Mouse (Mus musculus): ENCODE results near the gene Vmp1. TPM values are rescaled to one million over a fixed set of nuclear protein-coding genes. Genes with fewer than 3 reads are reported as not detected.

The Vmp1 gene
- total RNA-seq, 2 experiments from 2014 or later = 144 to 167 TPM

GRCm38 (mm10) chr11:86586177-86586867, 97.3 kb downstream of the Vmp1 start:
- TF ChIP-seq CTCF (IDR thresholded peaks at IDR 0.05) = no peak
- no peak overlapping the region for H3K27ac ChIP-seq
- H3K4me3 ChIP-seq = peak overlapping the region; percentile 19; the same call in 1 of the 2 replicates
- intact Hi-C loops (cut with DNase I) = no loop called here
- no peak for DNase-seq (ENCODE audit: extremely low spot score in 1 of 2, low spot score in 2 of 2)

DNA sequence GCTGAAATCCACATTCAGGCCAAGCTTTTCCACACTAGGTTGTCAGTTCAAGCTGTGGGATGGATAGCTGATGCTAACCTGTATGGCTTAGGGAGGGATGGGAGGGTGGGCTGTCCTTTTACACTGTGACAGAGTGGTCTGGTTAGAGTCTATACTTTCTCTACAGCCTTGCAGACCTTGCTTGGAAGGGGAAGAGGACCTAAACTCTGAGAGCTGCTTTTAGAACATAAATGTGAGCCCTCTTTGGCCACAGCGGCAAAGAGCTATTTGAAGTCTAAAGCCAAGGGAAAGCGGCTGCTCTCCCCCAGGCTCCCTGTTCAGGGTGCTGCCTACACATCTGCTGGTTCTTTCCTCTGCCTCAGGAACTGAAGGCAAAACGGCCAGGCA, 98.0 kb downstream of the Vmp1 start:
- intact Hi-C loops (cut with DNase I) = no loop called here
- no peak for TF ChIP-seq CTCF (IDR thresholded peaks at IDR 0.05)

GRCm38 (mm10) chr11:86584898-86585597, 98.6 kb downstream of the Vmp1 start:
- intact Hi-C loops (cut with DNase I) = no loop called here
- TF ChIP-seq CTCF (IDR thresholded peaks at IDR 0.05) = no peak
- H3K4me3 ChIP-seq = no peak overlapping the region
- H3K27ac ChIP-seq = no peak overlapping the region
- no peak for DNase-seq (ENCODE audit: extremely low spot score in 1 of 2, low spot score in 2 of 2)

More for the DNA sequence above, 98.0 kb downstream of the Vmp1 start:
- H3K27ac ChIP-seq = no peak overlapping the region
- DNase-seq (ENCODE audit: extremely low spot score in 1 of 2, low spot score in 2 of 2) = no peak
- no peak overlapping the region for H3K4me3 ChIP-seq

GRCm38 (mm10) chr11:86583990-86584897, 99.4 kb downstream of the Vmp1 start:
- no peak for TF ChIP-seq CTCF (IDR thresholded peaks at IDR 0.05)
- Histone ChIP-seq H3K4me3 (no peak overlapping the region), H3K27ac (no peak overlapping the region)
- intact Hi-C loops (cut with DNase I) = no loop called here
- DNase-seq (ENCODE audit: extremely low spot score in 1 of 2, low spot score in 2 of 2) = no peak

DNA sequence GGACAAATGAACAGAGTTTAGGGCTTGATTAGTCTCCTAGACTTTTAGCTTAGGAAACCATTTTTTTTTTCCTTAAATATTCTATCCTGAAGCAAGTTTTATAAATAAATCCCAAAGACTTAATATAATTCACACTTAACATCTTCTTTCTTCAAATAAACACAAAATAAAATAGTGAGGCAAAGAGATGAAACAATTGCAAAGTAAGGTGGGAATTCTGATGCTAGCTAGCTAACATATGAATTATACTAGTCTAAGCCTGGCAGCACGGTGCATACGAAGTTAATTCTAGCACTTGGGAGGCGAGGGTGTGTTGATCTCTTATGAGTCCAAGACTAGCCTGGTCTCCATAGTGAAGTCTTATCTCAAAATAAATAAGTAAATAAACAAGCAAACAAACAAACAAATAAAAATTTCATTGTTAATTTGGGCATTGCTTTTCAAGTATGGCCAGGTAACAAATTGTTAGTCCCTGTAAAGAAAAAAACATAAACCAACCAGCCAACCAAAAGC, 100.3 kb downstream of the Vmp1 start:
- no peak for TF ChIP-seq CTCF (IDR thresholded peaks at IDR 0.05)
- Histone ChIP-seq H3K27ac (no peak overlapping the region), H3K4me3 (no peak overlapping the region)
- intact Hi-C loops (cut with DNase I) = no loop called here
- no peak for DNase-seq (ENCODE audit: extremely low spot score in 1 of 2, low spot score in 2 of 2)

DNA sequence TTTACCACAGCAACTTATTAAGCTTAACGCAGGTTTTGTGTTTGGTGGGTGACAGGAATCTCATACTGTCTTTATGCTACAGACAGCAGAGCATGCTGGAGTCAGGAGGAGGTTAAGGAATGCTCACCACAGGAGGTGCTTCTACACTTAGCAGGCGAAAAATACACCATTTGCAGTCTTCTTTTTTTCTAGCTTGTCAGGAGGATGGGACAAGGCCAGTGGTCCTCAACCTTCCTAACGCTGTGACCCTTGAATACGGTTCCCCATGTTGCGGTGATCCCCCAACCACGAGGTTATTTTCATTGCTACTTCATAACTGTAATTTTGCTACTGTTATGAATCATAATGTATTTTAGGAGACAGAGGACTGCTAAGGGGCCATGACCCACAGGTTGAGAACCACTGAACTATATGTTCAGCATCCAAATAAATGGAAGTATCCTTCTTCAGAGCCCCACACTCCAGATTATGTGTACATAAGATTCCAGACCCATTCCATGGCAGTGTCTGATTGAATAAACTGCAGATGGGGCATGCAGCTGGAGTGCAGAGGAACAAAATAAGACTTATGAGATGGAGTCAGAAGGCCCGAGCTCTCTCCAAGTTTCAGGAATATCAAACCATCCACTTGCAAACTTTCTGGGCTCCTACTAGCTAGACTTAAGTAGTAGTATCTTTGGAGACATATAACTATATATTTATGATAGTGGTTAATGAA, 100.9 kb downstream of the Vmp1 start:
- DNase-seq (ENCODE audit: extremely low spot score in 1 of 2, low spot score in 2 of 2) = no peak
- no peak for TF ChIP-seq CTCF (IDR thresholded peaks at IDR 0.05)
- Histone ChIP-seq H3K4me3 (no peak overlapping the region), H3K27ac (no peak overlapping the region)
- intact Hi-C loops (cut with DNase I) = no loop called here

GRCm38 (mm10) chr11:86581943-86582542, 101.6 kb downstream of the Vmp1 start:
- TF ChIP-seq CTCF (IDR thresholded peaks at IDR 0.05) = no peak
- DNase-seq (ENCODE audit: extremely low spot score in 1 of 2, low spot score in 2 of 2) = no peak
- Histone ChIP-seq H3K4me3 (no peak overlapping the region), H3K27ac (no peak overlapping the region)
- intact Hi-C loops (cut with DNase I) = no loop called here

GRCm38 (mm10) chr11:86581250-86581753, 102.3 kb downstream of the Vmp1 start:
- Histone ChIP-seq H3K27ac (peak overlapping the region; percentile 75), H3K4me3 (peak overlapping the region; percentile 15; the same call in 1 of the 2 replicates)
- DNase-seq (ENCODE audit: extremely low spot score in 1 of 2, low spot score in 2 of 2) = no peak
- no peak; the same call in 1 of the 2 replicates for TF ChIP-seq CTCF (IDR thresholded peaks at IDR 0.05)
- intact Hi-C loops (cut with DNase I) = no loop called here

DNA sequence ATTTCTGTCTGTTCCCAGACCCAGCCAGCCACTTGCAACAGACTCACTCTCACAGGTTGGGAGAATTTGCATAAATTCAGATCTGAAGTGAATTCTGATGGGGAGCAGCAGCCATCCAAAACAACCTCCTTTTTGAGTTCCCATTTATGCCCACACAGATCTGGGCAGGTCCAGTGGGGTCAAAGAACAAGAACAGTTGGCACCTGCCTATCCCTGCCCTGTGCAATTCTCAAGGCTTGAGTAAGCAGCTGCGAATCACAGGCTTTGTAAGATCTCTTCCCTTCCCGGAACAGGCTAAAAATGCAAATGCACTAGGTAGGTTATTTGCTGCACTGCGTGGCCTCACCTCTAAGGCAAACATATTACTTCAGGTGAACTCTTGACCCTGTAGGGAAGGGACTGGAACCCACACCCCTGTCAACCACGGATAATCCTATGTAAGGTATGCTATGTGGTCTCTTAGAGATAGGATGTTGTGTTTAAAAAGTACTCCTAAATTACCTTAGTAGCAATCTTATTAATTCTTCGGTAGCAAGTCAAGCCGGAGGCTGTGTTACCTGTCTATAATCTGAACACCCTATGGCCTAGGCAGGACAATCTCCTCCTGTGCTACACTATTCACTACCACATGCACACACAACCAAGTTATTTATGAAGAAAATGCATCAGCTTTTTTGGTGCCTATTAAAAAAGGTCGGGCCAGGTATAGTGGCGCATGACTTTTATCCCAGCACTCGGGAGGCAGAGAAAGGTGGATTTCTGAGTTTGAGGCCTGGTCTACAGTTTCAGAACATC, 103.1 kb downstream of the Vmp1 start:
- no peak for TF ChIP-seq CTCF (IDR thresholded peaks at IDR 0.05)
- intact Hi-C loops (cut with DNase I) = no loop called here
- no peak for DNase-seq (ENCODE audit: extremely low spot score in 1 of 2, low spot score in 2 of 2)
- Histone ChIP-seq H3K27ac (no peak overlapping the region; the same call in 1 of the 2 replicates), H3K4me3 (no peak overlapping the region)

Measured in left cerebral cortex, adult 2 months (tissue).